Mouse (Mus musculus): Measurements from ENCODE around the gene Nkx1-1. TPM values are rescaled to one million over a fixed set of nuclear protein-coding genes. Genes with fewer than 3 reads are reported as not detected.

The Nkx1-1 gene
- polyA plus RNA-seq (2012; rRNA removed; ENCODE audit: low replicate concordance): not detected in 2 replicates

DNA sequence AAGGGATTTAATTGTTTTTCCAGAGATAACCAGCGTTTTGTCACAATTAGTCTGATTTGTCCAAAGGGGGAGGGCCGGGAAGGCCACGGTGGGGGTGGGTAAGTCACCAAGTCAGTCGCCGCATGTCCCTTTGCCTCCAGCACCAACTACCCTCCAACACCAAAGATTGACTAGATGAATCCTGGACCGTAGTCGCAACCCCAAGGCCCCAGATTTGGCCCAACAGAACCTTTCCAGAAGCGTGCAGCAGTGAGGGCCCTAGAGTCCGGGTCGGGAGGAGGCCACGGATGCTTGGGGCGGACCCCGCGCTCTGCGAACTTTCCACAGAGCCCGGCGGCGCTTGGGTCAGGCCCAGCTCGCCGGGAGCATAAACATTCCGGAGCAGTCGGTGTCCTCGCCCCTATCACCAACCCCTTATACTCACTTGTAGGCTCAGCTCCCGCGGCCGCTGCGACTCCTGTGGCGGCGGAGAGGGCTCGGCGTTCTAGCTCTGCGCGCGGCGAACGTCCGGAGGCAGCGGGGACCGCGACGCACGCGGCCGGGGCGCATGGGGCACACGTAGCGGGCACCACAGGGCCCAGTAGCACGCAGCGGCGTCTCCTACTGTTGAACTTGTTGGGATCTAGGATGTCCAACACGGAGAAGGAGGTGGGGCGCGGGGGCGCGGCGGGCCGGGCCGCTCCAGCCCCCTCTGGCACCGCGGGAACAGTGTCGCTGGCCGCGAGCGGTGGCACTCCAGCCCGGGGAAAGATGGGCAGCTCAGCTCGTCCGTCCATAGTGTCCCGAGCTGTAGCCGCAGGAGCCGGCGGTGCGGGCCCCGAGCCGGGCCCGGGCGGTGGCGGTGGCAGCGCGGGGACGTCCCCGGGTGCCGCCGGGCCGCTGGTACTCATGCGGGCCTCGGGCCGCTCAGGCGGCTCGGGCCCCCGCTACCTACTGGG is at the start of gene Nkx1-1:
Gene Nkx1-1, minus strand, starts transcription at position 776 of the 938 bp plus-strand sequence.

Other genes starting within 250 kb of the Nkx1-1 start
- gene Spon2, start 215.5 kb downstream of the Nkx1-1 start, polyA plus RNA-seq (2012; rRNA removed; ENCODE audit: low replicate concordance): 31.4 and 35.1 TPM in 2 replicates
- gene Ctbp1, start 159.0 kb downstream of the Nkx1-1 start, polyA plus RNA-seq (2012; rRNA removed; ENCODE audit: low replicate concordance): 360 and 415 TPM in 2 replicates
- gene Maea, start 98.5 kb downstream of the Nkx1-1 start, polyA plus RNA-seq (2012; rRNA removed; ENCODE audit: low replicate concordance): 81.2 and 90.6 TPM in 2 replicates
- gene Uvssa, start 55.4 kb downstream of the Nkx1-1 start, polyA plus RNA-seq (2012; rRNA removed; ENCODE audit: low replicate concordance): 0.53 and 1.8 TPM in 2 replicates
- gene Fam53a, start 195.7 kb upstream of the Nkx1-1 start, polyA plus RNA-seq (2012; rRNA removed; ENCODE audit: low replicate concordance): 41.6 and 110 TPM in 2 replicates
- gene Gm9903, start 195.9 kb upstream of the Nkx1-1 start, polyA plus RNA-seq (2012; rRNA removed; ENCODE audit: low replicate concordance): 0.13 and 0.54 TPM in 2 replicates
- gene Slbp, start 218.6 kb upstream of the Nkx1-1 start, polyA plus RNA-seq (2012; rRNA removed; ENCODE audit: low replicate concordance): 11.8 and 21.3 TPM in 2 replicates
- 6.0 and 12.8 TPM in 2 replicates for gene Tacc3, start 224.2 kb upstream of the Nkx1-1 start, polyA plus RNA-seq (2012; rRNA removed; ENCODE audit: low replicate concordance)
- gene Tmem129, start 224.4 kb upstream of the Nkx1-1 start, polyA plus RNA-seq (2012; rRNA removed; ENCODE audit: low replicate concordance): 30.9 and 48.2 TPM in 2 replicates